Mouse (Mus musculus): Measurements from ENCODE around the gene Gm5269.

DNA sequence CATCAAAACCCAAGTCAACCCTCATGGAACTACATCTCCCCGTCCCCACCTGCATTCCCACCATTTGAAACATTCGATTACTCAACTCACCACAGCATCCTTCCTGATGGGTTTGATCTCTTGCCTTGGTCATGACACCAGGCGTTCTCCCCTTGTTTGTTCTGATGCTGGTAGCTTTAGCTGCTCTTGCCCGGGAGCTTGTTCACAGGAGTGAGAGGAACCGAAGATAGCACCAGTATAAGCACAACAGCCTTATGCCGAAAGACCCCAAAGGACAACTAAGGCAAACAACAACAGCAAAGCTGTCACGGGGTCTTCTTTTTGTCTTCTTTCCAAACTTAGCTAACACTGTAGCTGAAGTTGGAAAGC, 35.0 kb upstream of the Gm5269 start:
- no peak for TF ChIP-seq CTCF (IDR thresholded peaks at IDR 0.05; ENCODE audit: borderline replicate concordance, insufficient read depth, low read depth, low read length)
- no peak for TF ChIP-seq POLR2A (IDR thresholded peaks at IDR 0.05; ENCODE audit: borderline replicate concordance, insufficient read depth, low read length)
